Mouse (Mus musculus): ENCODE measurements at regions not wholly inside any gene's neighbourhood (a gene's known extent, or its start where the extent isn't known, plus 50 kb on each side); places are given as distances from the start of the nearest gene placed in this dataset.
"Not testable (repeated sequence)": the region's sequence is repeated elsewhere in the genome, so short reads cannot be mapped to it uniquely, and the experiment has no call there.

DNA sequence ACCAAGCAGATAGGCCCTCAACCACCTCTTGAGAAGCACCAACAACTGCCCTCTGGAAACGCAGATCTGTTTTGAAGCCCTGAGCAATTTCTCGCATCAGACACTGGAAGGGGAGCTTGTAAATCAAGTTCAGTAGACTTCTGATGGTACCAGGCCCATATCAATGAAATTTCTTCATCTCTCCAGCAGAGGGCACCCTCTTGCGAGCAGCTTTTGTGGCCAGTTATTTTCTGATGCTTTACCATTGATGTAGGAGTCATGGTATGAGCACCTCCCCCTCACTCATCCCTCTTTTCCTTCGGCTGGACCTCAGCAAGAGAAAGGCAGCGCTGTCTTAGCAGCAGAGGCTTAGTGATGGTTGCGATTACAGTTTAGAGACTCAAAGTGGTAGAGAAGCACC, 501.4 kb upstream of the Igfbp7 start:
- Histone ChIP-seq H3K27ac (ENCODE audit: insufficient read depth, low read depth, low read length) (no peak overlapping the region), H3K4me1 (ENCODE audit: control insufficient read depth, insufficient read depth, low read length) (no peaks in the 10 kb centered on the region), H3K4me3 (ENCODE audit: insufficient read depth, low read length) (no peak overlapping the region)
- TF ChIP-seq CTCF (IDR thresholded peaks at IDR 0.05; ENCODE audit: low read depth, low read length) (peak; percentile 43), POLR2A (IDR thresholded peaks at IDR 0.05; ENCODE audit: borderline replicate concordance, low read depth, low read length) (no peak)

GRCm38 (mm10) chr5:77892024-77892423, 484.2 kb upstream of the Igfbp7 start:
- H3K27ac ChIP-seq (ENCODE audit: insufficient read depth, low read depth, low read length): not testable (repeated sequence)

GRCm38 (mm10) chr5:77888534-77888933, 480.7 kb upstream of the Igfbp7 start:
- TF ChIP-seq CTCF (IDR thresholded peaks at IDR 0.05; ENCODE audit: low read depth, low read length): no peak
- TF ChIP-seq POLR2A (IDR thresholded peaks at IDR 0.05; ENCODE audit: borderline replicate concordance, low read depth, low read length): no peak
- Histone ChIP-seq H3K27ac (ENCODE audit: insufficient read depth, low read depth, low read length) (no peak overlapping the region), H3K4me1 (ENCODE audit: control insufficient read depth, insufficient read depth, low read length) (no peaks in the 10 kb centered on the region), H3K4me3 (ENCODE audit: insufficient read depth, low read length) (no peak overlapping the region)

More at GRCm38 (mm10) chr5:77892024-77892423, 484.2 kb upstream of the Igfbp7 start:
- H3K4me1 ChIP-seq (ENCODE audit: control insufficient read depth, insufficient read depth, low read length); H3K4me3 ChIP-seq (ENCODE audit: insufficient read depth, low read length): not testable (repeated sequence)

- Histone ChIP-seq H3K4me3 (ENCODE audit: insufficient read depth, low read length) (no peak overlapping the region), H3K27ac (ENCODE audit: insufficient read depth, low read depth, low read length) (no peak overlapping the region), H3K4me1 (ENCODE audit: control insufficient read depth, insufficient read depth, low read length) (no peaks in the 10 kb centered on the region)
- TF ChIP-seq CTCF (IDR thresholded peaks at IDR 0.05; ENCODE audit: low read depth, low read length): no peak
- no peak for TF ChIP-seq POLR2A (IDR thresholded peaks at IDR 0.05; ENCODE audit: borderline replicate concordance, low read depth, low read length)
Observed at GRCm38 (mm10) chr5:77871403-77871802, 463.6 kb upstream of the Igfbp7 start.

GRCm38 (mm10) chr5:77865342-77865741, 457.5 kb upstream of the Igfbp7 start:
- TF ChIP-seq POLR2A (IDR thresholded peaks at IDR 0.05; ENCODE audit: borderline replicate concordance, low read depth, low read length): no peak
- TF ChIP-seq CTCF (IDR thresholded peaks at IDR 0.05; ENCODE audit: low read depth, low read length): no peak
- H3K4me3 ChIP-seq (ENCODE audit: insufficient read depth, low read length): no peak overlapping the region
- H3K27ac ChIP-seq (ENCODE audit: insufficient read depth, low read depth, low read length): no peak overlapping the region
- no peaks in the 10 kb centered on the region for H3K4me1 ChIP-seq (ENCODE audit: control insufficient read depth, insufficient read depth, low read length)

DNA sequence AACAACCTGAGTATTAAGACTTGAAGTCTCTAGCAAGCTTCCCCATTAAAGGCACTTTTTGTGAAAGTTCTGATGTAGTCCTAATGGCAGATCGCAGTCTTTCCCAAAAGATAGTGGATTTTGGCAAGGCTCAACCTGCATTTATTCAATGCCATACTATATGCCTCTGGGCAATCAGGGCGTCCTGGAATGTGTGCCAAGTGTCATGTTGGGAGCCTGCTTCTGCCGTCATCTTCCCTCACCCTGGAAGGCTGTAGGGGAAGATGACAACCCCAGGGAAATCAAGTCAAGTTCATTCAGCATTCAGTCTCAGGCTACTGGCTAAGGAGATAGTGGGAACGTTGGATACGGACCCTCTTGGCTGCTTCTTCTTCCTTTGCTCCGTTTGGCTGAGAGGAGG, 447.4 kb upstream of the Igfbp7 start:
- H3K27ac ChIP-seq (ENCODE audit: insufficient read depth, low read depth, low read length): no peak overlapping the region
- TF ChIP-seq CTCF (IDR thresholded peaks at IDR 0.05; ENCODE audit: low read depth, low read length) (no peak), POLR2A (IDR thresholded peaks at IDR 0.05; ENCODE audit: borderline replicate concordance, low read depth, low read length) (no peak)
- H3K4me3 ChIP-seq (ENCODE audit: insufficient read depth, low read length): no peak overlapping the region
- H3K4me1 ChIP-seq (ENCODE audit: control insufficient read depth, insufficient read depth, low read length): no peaks in the 10 kb centered on the region

- Histone ChIP-seq H3K4me1 (ENCODE audit: control insufficient read depth, insufficient read depth, low read length) (no peaks in the 10 kb centered on the region), H3K4me3 (ENCODE audit: insufficient read depth, low read length) (no peak overlapping the region), H3K27ac (ENCODE audit: insufficient read depth, low read depth, low read length) (no peak overlapping the region)
- no peak for TF ChIP-seq POLR2A (IDR thresholded peaks at IDR 0.05; ENCODE audit: borderline replicate concordance, low read depth, low read length)
- TF ChIP-seq CTCF (IDR thresholded peaks at IDR 0.05; ENCODE audit: low read depth, low read length): no peak
Observed at GRCm38 (mm10) chr5:77853999-77854784, 446.4 kb upstream of the Igfbp7 start.

- Histone ChIP-seq H3K4me1 (ENCODE audit: control insufficient read depth, insufficient read depth, low read length) (no peaks in the 10 kb centered on the region), H3K27ac (ENCODE audit: insufficient read depth, low read depth, low read length) (no peak overlapping the region), H3K4me3 (ENCODE audit: insufficient read depth, low read length) (no peak overlapping the region)
- TF ChIP-seq CTCF (IDR thresholded peaks at IDR 0.05; ENCODE audit: low read depth, low read length) (no peak), POLR2A (IDR thresholded peaks at IDR 0.05; ENCODE audit: borderline replicate concordance, low read depth, low read length) (no peak)
Observed at GRCm38 (mm10) chr5:77851645-77852044, 443.8 kb upstream of the Igfbp7 start.

- Histone ChIP-seq H3K27ac (ENCODE audit: insufficient read depth, low read depth, low read length) (no peak overlapping the region), H3K4me3 (ENCODE audit: insufficient read depth, low read length) (no peak overlapping the region), H3K4me1 (ENCODE audit: control insufficient read depth, insufficient read depth, low read length) (no peaks in the 10 kb centered on the region)
- no peak for TF ChIP-seq POLR2A (IDR thresholded peaks at IDR 0.05; ENCODE audit: borderline replicate concordance, low read depth, low read length)
- TF ChIP-seq CTCF (IDR thresholded peaks at IDR 0.05; ENCODE audit: low read depth, low read length): no peak
Observed at GRCm38 (mm10) chr5:77838186-77839097, 430.6 kb upstream of the Igfbp7 start.

DNA sequence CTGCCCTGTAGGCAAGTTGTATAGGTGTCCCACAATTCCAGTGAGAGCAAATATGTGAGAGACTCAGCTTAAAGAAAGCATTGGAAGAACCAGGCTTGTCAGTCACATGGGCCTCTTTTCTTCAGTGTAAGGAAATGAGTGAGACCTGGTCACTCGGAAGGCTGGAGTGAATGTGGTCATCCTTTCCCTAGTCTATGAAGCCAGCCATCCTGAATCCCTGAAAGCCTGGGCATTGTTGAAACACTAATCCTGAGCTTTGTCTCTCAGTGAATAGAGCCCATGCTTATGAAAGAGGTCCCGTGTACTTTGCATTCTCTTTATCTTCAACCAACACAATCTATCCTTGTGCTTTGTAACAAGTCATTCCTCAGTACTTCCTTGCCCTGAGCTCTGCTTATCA, 420.1 kb upstream of the Igfbp7 start:
- H3K4me1 ChIP-seq (ENCODE audit: control insufficient read depth, insufficient read depth, low read length): no peaks in the 10 kb centered on the region
- no peak overlapping the region for H3K4me3 ChIP-seq (ENCODE audit: insufficient read depth, low read length)
- TF ChIP-seq POLR2A (IDR thresholded peaks at IDR 0.05; ENCODE audit: borderline replicate concordance, low read depth, low read length) (no peak), CTCF (IDR thresholded peaks at IDR 0.05; ENCODE audit: low read depth, low read length) (no peak)
- H3K27ac ChIP-seq (ENCODE audit: insufficient read depth, low read depth, low read length): no peak overlapping the region
